Mouse (Mus musculus) liver, embryonic 15.5 days (tissue): ENCODE measurements around the gene Gm9970. TPM values are rescaled to one million over a fixed set of nuclear protein-coding genes. Genes with fewer than 3 reads are reported as not detected.
A peak's percentile ranks its signal among the peaks of the same experiment; 100 is the strongest.

Source experiments
- ATAC-seq: fragments of 200-750 bp; cut with Nextera tagmentation; 2 replicates; pipeline ENCODE4 v1.8.0; 2017; ENCODE audit warnings: moderate number of reproducible peaks, mild to moderate bottlenecking, moderate library complexity; ENCODE audit not compliant: insufficient read depth
- H3K27ac ChIP-seq: fragments of 300-500 bp; sonication (generic); replicated peaks from 2 replicates; pipeline ENCODE4 v1.5.1; 2015; ENCODE audit warnings: mild to moderate bottlenecking, inconsistent platforms
- H3K27me3 ChIP-seq: fragments of 300-500 bp; sonication (generic); 2 replicates; pipeline ENCODE4 v1.6.1; 2015; ENCODE audit warnings: mild to moderate bottlenecking, inconsistent platforms
- H3K36me3 ChIP-seq: fragments of 300-500 bp; sonication (generic); replicated peaks from 2 replicates; pipeline ENCODE4 v1.6.1; 2015; ENCODE audit warnings: moderate library complexity, mild to moderate bottlenecking, inconsistent platforms
- H3K4me1 ChIP-seq: fragments of 300-500 bp; sonication (generic); replicated peaks from 2 replicates; pipeline ENCODE4 v1.6.1; 2015; ENCODE audit warnings: inconsistent platforms
- H3K4me2 ChIP-seq: fragments of 300-500 bp; sonication (generic); 2 replicates; pipeline ENCODE4 v1.6.1; 2015; ENCODE audit warnings: moderate library complexity, mild to moderate bottlenecking, inconsistent platforms
- H3K4me3 ChIP-seq: fragments of 300-500 bp; sonication (generic); replicated peaks from 2 replicates; pipeline ENCODE4 v1.5.1; 2015; ENCODE audit warnings: mild to moderate bottlenecking, inconsistent platforms
- H3K9ac ChIP-seq: fragments of 300-500 bp; sonication (generic); 2 replicates; pipeline ENCODE4 v1.6.1; 2015; ENCODE audit warnings: moderate library complexity, mild to moderate bottlenecking, inconsistent platforms
- H3K9me3 ChIP-seq: fragments of 300-500 bp; sonication (generic); replicated peaks from 2 replicates; pipeline ENCODE4 v1.6.1; 2016; ENCODE audit warnings: inconsistent platforms
- WGBS: fragments of 180-500 bp; shearing (Covaris S2); methylation state at CpG from one replicate; pipeline ENCODE4 v1.1.7; 2015; ENCODE audit warnings: mixed read lengths; ENCODE audit not compliant: insufficient replicate concordance; 5-methylcytosine and 5-hydroxymethylcytosine counted together
- polyA plus RNA-seq: library from polyadenylated mRNA; unstranded; fragments of >200 nt; fragmentation: Nextera tagmentation; extraction: Ambion mirVana; gene quantifications from 2 replicates; pipeline ENCODE4 v1.2.1, GENCODE M21; 2015

The Gm9970 gene
- polyA plus RNA-seq, 1 experiment from 2014 or later = not detected

DNA sequence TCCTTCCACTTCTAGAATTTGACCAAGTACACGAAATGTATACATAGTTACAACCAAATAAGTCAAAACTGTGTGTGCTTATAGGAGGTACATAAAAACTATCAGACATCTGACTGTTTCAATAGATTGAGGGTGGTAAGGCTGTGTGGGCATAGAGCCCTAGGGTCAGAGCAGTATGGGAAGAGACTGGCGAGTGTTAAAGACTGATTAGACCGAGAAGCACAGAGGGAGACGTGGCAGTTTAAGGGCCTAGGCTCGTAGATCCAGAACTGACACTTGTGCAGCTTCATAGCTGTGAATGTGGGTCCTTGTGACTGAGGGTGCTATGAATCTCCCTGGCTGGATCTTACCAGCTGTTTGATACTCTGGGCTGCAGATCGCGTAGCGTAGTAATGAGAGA, 13.9 kb upstream of the Gm9970 start:
- Histone ChIP-seq H3K27ac (0 out of 2 replicates have a peak overlapping the region, but pooled peaks have one; percentile 11), H3K4me2 (no peak overlapping the region), H3K4me1 (peaks cover 34% of the 10 kb centered on the region), H3K4me3 (no peak overlapping the region), H3K9ac (no peak overlapping the region), H3K9me3 (no peaks in the 10 kb centered on the region), H3K36me3 (peaks cover 20% of the 10 kb centered on the region), H3K27me3 (no peaks in the 10 kb centered on the region)
- WGBS = 55% methylated on average over 8 of the region's 8 CpGs
- ATAC-seq = no peak

DNA sequence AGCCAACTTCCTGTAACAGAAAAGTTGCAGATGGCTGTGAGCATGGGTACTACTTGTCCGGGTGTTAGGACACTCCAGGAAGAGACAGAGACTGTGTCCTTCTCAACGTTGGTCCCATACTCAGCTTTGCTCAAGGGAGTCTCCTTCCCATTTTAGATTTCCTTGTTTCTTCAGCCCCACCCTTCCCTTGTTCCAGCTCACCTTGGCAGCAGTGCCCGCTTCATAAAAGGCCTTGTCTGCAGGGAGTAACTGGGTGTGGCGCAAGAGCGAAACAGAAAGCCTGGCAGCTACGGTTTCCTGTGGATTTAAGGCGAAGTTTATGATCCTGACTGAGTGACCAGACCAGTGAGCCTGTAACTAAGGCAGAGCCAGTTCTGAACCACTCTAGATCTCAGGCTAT, 13.4 kb upstream of the Gm9970 start:
- H3K9me3 ChIP-seq = no peaks in the 10 kb centered on the region
- WGBS = 58% methylated on average over 7 of the region's 7 CpGs
- no peak overlapping the region for H3K9ac ChIP-seq
- no peak overlapping the region for H3K4me3 ChIP-seq
- no peak overlapping the region for H3K4me2 ChIP-seq
- peaks cover 25% of the 10 kb centered on the region for H3K36me3 ChIP-seq
- H3K4me1 ChIP-seq = peaks cover 34% of the 10 kb centered on the region
- H3K27ac ChIP-seq = no peak overlapping the region
- no peak for ATAC-seq
- no peaks in the 10 kb centered on the region for H3K27me3 ChIP-seq

DNA sequence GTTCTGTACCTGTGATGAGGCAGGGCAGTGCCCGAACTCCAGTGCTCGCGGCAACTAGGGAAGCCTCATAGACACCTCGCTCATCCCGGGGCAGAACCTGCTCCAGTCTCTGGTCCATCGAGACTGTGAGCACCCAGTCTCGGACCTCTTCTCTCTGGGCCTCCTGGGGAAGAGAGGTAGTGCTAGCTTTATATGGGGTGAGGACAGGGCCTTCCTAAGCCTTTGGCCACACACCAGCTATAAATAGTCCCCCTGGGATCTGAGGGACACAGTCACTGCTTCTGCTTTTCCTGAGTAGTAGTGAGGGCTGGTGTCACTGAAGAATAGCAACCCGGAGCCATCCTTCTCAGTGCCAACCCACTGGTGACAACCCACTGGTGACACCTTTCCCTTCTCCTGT, 12.8 kb upstream of the Gm9970 start:
- Histone ChIP-seq H3K9me3 (no peaks in the 10 kb centered on the region), H3K4me2 (no peak overlapping the region), H3K27me3 (no peaks in the 10 kb centered on the region), H3K27ac (no peak overlapping the region), H3K36me3 (peaks cover 31% of the 10 kb centered on the region), H3K4me1 (peaks cover 34% of the 10 kb centered on the region), H3K9ac (no peak overlapping the region), H3K4me3 (no peak overlapping the region)
- WGBS = 80% methylated on average over 8 of the region's 8 CpGs
- ATAC-seq = no peak

DNA sequence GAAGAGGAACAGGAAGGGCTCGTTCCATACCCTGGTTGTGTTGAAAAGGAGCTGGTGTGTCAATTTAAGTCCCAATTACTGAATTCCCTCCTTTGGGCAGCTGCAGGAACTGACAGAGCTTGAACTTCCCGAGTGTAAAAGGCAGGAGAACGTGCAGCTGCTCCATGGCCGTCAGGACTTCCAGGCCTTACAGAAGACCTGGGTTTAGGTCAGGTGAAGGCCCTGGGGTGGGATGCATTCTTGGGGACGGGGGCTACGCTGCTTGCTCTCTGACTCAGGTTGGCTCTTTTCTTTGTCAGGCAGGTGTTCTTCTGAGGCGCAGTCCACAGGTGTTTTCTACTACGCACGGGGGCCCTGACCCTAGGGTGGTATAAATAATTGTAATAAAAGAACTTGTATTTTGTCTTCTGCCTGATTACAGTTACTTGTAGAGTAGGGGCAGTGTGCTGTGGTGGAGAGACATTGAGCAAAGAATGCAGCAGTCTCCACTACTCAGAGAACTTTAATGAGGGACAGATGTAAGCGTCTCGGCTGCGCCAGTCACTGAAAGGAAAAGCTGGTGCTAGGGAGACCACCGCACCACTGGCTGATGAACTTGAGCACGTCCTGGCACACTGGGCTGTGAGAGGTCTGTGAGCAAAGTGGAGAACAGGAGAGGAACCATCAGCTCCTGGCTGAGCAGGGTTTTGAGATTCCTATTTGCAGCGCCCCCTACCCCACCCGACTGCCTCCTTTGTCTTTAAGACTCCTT, 11.9 kb upstream of the Gm9970 start:
- Histone ChIP-seq H3K27me3 (no peaks in the 10 kb centered on the region), H3K4me1 (peaks cover 34% of the 10 kb centered on the region), H3K9me3 (no peaks in the 10 kb centered on the region), H3K27ac (no peak overlapping the region), H3K9ac (no peak overlapping the region), H3K4me2 (0 out of 2 replicates have a peak overlapping the region, but pooled peaks have one; percentile 70), H3K36me3 (peaks cover 39% of the 10 kb centered on the region), H3K4me3 (no peak overlapping the region)
- no peak for ATAC-seq
- WGBS = 80% methylated on average over 16 of the region's 16 CpGs

DNA sequence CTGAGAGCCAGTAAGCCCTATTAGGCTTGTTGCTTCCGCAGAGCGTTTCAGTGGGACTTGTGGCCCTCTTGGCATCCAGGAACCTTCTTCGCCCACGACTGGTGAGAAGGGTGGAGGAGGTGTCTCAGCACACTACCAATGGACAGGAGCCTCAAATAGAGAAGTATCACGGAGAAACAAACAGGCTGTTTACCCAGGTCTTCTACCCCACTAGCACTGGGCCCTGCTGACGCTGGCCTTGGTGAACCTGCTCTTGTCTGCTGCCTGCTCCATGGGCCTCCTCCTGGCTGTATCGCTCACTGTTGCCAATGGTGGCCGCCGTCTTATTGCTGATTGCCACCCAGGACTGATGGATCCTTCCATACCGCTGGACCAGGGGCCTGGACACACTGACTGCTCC, 11.1 kb upstream of the Gm9970 start:
- H3K9me3 ChIP-seq = no peaks in the 10 kb centered on the region
- WGBS = 76% methylated on average over 10 of the region's 10 CpGs
- H3K27ac ChIP-seq = no peak overlapping the region
- peak overlapping the region; percentile 55 for H3K4me3 ChIP-seq
- H3K36me3 ChIP-seq = peaks cover 47% of the 10 kb centered on the region
- H3K9ac ChIP-seq = no peak overlapping the region
- H3K27me3 ChIP-seq = no peaks in the 10 kb centered on the region
- ATAC-seq = no peak
- peaks cover 34% of the 10 kb centered on the region for H3K4me1 ChIP-seq
- peak overlapping the region; percentile 70 for H3K4me2 ChIP-seq

DNA sequence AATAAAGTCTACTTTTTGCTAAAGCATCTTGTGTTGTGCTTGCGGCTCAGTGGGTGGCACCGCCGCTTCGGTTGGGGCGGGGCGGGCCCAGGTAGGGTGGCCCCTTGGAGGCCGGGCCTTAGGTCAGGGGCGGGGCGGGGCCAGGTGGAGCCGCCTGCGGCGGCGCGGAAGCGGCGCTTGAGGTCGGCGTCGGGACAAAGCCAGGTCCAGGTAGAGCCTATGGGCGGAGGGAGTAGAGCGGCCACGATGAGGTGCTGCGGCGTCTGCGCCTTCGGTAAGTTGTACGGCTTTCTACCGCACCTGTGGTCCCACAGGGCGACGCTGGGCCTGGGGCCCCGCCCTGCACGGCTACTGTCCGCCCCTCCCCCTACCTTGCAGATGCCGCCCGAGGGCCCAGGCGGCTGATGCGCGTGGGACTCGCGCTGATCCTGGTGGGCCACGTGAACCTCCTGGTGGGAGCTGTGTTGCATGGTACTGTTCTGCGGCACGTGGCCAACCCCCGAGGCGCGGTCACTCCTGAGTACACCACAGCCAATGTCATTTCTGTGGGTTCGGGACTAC, 10.6 kb upstream of the Gm9970 start, which contains the start of gene Krtcap3:
TSS of gene Krtcap3 (plus strand) at position 151 of the 561 bp plus-strand sequence.
- Histone ChIP-seq H3K27ac (no peak within 1 kb of the TSS), H3K9me3 (no peaks in the 10 kb centered on the region), H3K9ac (no peak within 1 kb of the TSS), H3K4me3 (peak within 1 kb of the TSS; percentile 55), H3K27me3 (no peaks in the 10 kb centered on the region), H3K4me1 (peaks cover 34% of the 10 kb centered on the region), H3K36me3 (peaks cover 52% of the 10 kb centered on the region), H3K4me2 (peak within 1 kb of the TSS; percentile 70)
- peak; percentile 76 for ATAC-seq
- WGBS = 60% methylated on average over 47 of the region's 47 CpGs

DNA sequence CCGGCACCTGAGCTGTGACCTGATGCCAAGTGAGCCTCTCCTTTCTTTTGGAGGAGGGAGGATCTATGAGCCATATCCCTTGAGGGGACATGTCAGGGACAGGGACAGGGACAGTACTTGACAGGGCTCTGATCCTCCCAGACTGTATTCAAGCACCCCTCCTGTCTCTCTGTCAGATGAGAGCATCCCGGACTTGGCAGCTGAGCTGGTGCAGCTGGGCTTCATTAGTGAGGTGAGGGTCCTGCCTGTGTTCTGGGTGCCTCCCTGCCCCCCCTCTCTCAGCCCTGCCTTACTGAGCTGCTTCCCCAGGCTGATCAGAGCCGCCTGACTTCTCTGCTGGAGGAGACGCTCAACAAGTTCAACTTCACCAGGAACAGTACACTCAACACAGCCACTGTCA, 9.7 kb upstream of the Gm9970 start:
- no peak overlapping the region for H3K9ac ChIP-seq
- no peak overlapping the region for H3K4me3 ChIP-seq
- no peak overlapping the region for H3K27ac ChIP-seq
- peaks cover 34% of the 10 kb centered on the region for H3K4me1 ChIP-seq
- H3K36me3 ChIP-seq = peaks cover 61% of the 10 kb centered on the region
- H3K9me3 ChIP-seq = no peaks in the 10 kb centered on the region
- no peak for ATAC-seq
- no peaks in the 10 kb centered on the region for H3K27me3 ChIP-seq
- H3K4me2 ChIP-seq = no peak overlapping the region
- WGBS = 74% methylated on average over 4 of the region's 4 CpGs

DNA sequence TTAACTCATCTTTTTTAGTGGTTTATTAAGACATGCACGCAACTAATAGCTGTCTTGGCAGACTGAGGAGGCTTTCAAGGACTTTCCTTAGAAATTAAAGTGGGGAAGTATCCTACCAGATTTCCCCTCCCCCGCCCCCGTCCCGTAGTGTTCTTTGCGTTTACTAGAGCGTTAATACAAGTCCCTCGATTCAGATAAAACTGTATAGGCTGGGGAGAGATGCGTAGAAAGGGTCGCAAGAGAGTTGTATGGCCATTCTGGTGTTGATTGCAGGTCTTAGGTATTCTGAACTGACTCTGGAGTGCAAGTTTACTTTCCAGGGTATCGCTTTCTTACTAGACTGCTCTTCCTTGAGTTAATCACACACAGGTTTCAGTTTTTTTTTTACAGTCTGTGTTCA, 1.2 kb upstream of the Gm9970 start:
- H3K27me3 ChIP-seq = no peaks in the 10 kb centered on the region
- H3K4me1 ChIP-seq = peaks cover 19% of the 10 kb centered on the region
- peaks cover 37% of the 10 kb centered on the region for H3K36me3 ChIP-seq
- H3K9ac ChIP-seq = peak overlapping the region; percentile 99
- WGBS = 27% methylated on average over 10 of the region's 10 CpGs
- no peak for ATAC-seq
- peak overlapping the region; percentile 97; the same call in 1 of the 2 replicates for H3K27ac ChIP-seq
- H3K9me3 ChIP-seq = no peaks in the 10 kb centered on the region
- peak overlapping the region; percentile 98 for H3K4me3 ChIP-seq
- peak overlapping the region; percentile 95 for H3K4me2 ChIP-seq

DNA sequence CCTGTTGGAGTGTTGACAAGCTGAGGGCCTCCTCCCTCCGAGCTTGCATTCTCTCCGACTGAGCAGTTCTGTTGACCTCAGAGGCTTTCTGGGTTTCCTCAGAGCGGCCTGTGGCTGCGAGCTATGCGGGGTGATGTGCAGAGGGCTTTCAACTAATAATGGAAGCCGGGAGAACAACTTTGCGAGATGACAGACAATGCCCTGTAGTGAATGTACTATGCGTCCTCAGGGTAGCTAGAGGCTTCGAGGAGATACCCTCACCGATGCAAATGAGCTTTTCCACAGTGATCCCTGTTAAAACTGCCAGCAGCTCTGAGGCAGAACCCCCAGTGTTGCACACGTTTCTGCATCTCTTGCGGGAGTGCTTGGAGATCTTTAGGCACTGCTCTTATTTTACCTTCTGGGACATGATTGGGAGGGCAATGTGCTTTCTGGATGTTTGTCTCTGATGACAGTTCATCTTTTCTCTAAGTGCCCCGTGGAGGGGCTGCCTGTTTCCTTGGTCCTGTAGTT, 546 bp upstream of the Gm9970 start:
- Histone ChIP-seq H3K27me3 (no peaks in the 10 kb centered on the region), H3K4me1 (peaks cover 19% of the 10 kb centered on the region), H3K4me2 (peak overlapping the region; percentile 95), H3K9me3 (no peaks in the 10 kb centered on the region), H3K9ac (peak overlapping the region; percentile 99), H3K27ac (peak overlapping the region; percentile 97), H3K36me3 (peaks cover 30% of the 10 kb centered on the region), H3K4me3 (peak overlapping the region; percentile 98)
- no peak; the same call in 1 of the 2 replicates for ATAC-seq
- WGBS = under 1% methylated on average over 13 of the region's 13 CpGs

DNA sequence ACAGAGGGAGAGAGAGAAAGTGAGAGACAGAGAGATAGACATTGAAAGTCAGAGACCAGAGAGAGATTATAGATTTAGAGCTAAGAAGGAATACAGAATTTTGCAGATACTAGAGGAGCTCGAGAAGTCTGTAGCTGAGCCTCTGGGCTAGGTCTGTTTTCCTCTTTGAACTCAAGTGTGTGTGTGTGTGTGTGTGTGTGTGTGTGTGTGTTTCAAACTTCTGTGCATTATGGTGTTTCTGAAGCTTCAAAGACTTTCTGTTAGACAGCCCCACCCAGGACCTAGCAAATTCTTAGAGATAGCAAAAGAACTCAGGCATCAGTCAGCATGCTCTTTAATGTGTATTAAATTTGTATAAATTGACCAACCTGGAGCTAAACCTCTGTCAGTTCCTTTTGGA, 14.4 kb downstream of the Gm9970 start:
- H3K4me2 ChIP-seq = no peak overlapping the region
- no peak overlapping the region for H3K9ac ChIP-seq
- H3K4me3 ChIP-seq = no peak overlapping the region
- H3K27ac ChIP-seq = no peak overlapping the region
- H3K36me3 ChIP-seq = no peaks in the 10 kb centered on the region
- no peaks in the 10 kb centered on the region for H3K9me3 ChIP-seq
- 51% methylated on average over 1 of the region's 1 CpGs for WGBS
- H3K27me3 ChIP-seq = no peaks in the 10 kb centered on the region
- H3K4me1 ChIP-seq = peaks cover 1% of the 10 kb centered on the region; the same call in 1 of the 2 replicates
- ATAC-seq = no peak

DNA sequence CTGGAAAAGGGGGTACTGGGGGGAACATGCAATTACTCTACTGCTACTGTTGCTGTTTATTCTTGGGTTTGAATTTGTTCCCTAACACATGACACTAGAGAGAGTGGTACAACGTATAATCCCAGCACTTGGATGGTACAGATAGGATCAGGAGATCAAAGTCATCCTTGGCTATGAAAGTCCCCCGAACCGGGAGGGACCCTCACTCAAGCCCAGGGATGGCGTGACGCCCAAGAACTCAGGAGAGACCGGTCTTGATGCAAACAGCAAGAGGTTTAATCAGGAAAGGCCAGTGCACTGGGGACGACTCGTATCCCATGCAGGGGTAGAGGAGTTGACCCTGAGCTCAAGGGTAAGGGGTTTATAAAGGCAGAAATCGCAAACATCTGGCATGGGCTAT, 18.3 kb downstream of the Gm9970 start:
- 79% methylated on average over 9 of the region's 9 CpGs for WGBS
- peaks cover 24% of the 10 kb centered on the region for H3K4me1 ChIP-seq
- H3K4me3 ChIP-seq = no peak overlapping the region
- ATAC-seq = no peak
- H3K4me2 ChIP-seq = no peak overlapping the region
- H3K27me3 ChIP-seq = no peaks in the 10 kb centered on the region
- no peaks in the 10 kb centered on the region for H3K36me3 ChIP-seq
- no peak overlapping the region for H3K27ac ChIP-seq
- no peak overlapping the region for H3K9ac ChIP-seq
- no peaks in the 10 kb centered on the region for H3K9me3 ChIP-seq
